Mouse (Mus musculus) erythroblast, embryonic 14.5 days (primary cell): ENCODE measurements around the gene Homer2.

Experiments used
- GATA1 ChIP-seq: IDR thresholded peaks from 2 replicates; pipeline ENCODE4 v1.6.1; 2012; ENCODE audit warnings: low read length, inconsistent platforms, mixed read lengths
- TAL1 ChIP-seq: IDR thresholded peaks from 3 replicates; pipeline ENCODE4 v1.6.1; 2012; ENCODE audit warnings: low read length, inconsistent platforms, mixed read lengths

DNA sequence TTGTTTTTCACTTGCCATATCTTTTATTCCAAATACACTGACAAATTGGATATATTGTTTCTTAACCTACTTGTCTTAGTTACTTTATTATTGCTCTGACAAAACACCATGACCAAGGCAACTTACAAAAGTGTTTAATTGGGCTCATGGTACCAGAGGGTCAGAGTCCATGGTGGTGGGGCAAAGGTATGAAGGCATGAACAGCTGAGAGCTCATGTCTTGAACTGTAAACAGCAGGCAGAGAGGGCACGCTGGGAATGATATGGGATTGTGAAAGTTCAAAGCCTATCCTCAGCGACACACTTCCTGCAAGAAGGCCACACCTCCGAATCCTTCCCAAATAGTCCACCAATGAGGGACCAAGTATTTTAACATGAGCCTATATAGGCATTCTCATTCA is 40.6 kb upstream of the Homer2 start:
- no peak for TF ChIP-seq GATA1
- TF ChIP-seq TAL1 = no peak
